Mouse (Mus musculus): ENCODE data around the gene Vmn2r55. TPM values are rescaled to one million over a fixed set of nuclear protein-coding genes. Genes with fewer than 3 reads are reported as not detected.
"Not testable (repeated sequence)": the region's sequence is repeated elsewhere in the genome, so short reads cannot be mapped to it uniquely, and the experiment has no call there.

The Vmn2r55 gene
- total RNA-seq (2021) = not detected
- long read RNA-seq, experiment 1 = 0 reads
- long read RNA-seq, experiment 2 = 0 reads

DNA sequence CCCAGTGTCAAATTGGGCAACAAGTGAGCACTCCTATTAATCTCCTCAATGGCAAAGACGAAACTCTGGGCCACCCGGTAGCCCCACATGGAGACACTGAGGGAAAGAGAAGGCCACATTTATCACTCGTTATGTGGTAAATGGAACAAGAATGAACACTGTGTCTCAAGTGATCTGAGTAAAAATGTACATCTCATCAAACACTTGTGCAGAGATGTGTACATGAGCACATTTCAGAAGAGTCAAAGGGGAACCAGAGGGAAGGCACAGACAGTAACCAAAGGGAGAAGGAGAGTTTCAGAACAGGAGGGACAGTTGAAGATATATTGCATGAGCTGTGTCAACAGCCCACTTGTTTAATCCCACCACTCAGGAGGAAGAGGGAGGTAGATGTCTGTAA lies at the start of gene Vmn2r55:
Gene Vmn2r55, minus strand, starts transcription at position 101 of the 400 bp plus-strand sequence.
- H3K4me3 ChIP-seq; intact Hi-C loops (cut with DNase I); DNase-seq (ENCODE audit: extremely low spot score in 1 of 2, low spot score in 2 of 2); H3K27ac ChIP-seq: not testable (repeated sequence)

DNA sequence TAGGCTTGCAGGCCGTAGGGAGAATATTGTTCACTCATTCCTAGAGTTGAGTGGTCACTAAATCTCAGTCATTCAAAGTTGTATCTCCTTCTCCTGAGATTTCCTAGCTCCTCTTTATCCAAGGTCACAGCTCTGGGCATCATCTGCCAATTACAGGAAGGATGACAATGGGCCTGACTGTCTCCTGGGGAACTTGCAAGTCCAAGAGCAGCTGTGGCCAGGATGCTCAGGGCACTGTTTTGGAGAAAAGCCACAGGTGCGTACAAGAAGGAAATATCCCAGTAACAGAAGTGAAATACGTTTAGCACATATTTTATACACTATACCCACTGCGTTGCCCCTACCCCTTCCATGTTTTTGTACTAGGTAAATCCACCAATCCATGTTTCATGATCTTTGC lies 44.6 kb downstream of the Vmn2r55 start, which contains the start of gene Vmn2r54:
Gene Vmn2r54, minus strand, starts transcription at position 101 of the 400 bp plus-strand sequence.
- H3K27ac ChIP-seq; DNase-seq (ENCODE audit: extremely low spot score in 1 of 2, low spot score in 2 of 2); H3K4me3 ChIP-seq; intact Hi-C loops (cut with DNase I): not testable (repeated sequence)

DNA sequence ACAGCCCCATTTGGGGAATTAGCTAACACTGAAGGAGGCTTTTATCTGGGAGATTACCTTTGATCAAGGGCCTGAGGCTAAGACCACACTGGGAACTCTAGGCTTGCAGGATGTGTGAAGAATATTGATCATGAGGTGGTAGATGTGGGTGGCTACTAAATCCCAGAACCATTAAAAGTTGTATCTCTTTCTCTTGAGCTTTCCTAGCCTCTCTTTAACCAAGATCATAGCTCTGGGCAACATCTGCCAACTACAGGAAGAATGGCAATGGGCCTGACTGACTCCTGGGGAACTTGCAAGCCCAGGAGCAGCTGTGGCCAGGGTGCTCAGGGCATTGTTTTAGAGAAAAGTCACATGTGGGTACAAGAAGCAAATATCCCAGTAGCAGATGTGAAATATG lies 76.1 kb downstream of the Vmn2r55 start, which contains the start of gene Vmn2r53:
Gene Vmn2r53, minus strand, starts transcription at position 101 of the 400 bp plus-strand sequence.
- no peak within 1 kb of the TSS for H3K4me3 ChIP-seq
- TF ChIP-seq CTCF (IDR thresholded peaks at IDR 0.05) = no peak
- no peak within 1 kb of the TSS for H3K27ac ChIP-seq
- no peak for DNase-seq (ENCODE audit: extremely low spot score in 1 of 2, low spot score in 2 of 2)
- intact Hi-C loops (cut with DNase I) = no loop called here

Other genes with a start within 250 kb of the Vmn2r55 start
- gene Zfp606, start 206.7 kb downstream of the Vmn2r55 start, total RNA-seq (2021) = 10 to 100 TPM; 13.4 to 15.1 TPM
- gene 2900092C05Rik, start 172.5 kb downstream of the Vmn2r55 start, total RNA-seq (2021) = not detected
- gene Vmn2r53, start 76.2 kb downstream of the Vmn2r55 start, total RNA-seq (2021) = under 1 TPM; 0.05 TPM
- not detected for gene Vmn2r54, start 44.7 kb downstream of the Vmn2r55 start, total RNA-seq (2021)
- under 1 TPM in 1 of 2 experiments, not detected in 1; 0.07 TPM for gene Vmn2r56, start 50.0 kb upstream of the Vmn2r55 start, total RNA-seq (2021)
- gene Zscan18, start 118.6 kb upstream of the Vmn2r55 start, total RNA-seq (2021) = 10 to 100 TPM; 20.0 to 22.3 TPM
- 10 to 100 TPM; 22.9 to 24.6 TPM for gene Zfp329, start 133.9 kb upstream of the Vmn2r55 start, total RNA-seq (2021)
- 10 to 100 TPM; 12.5 to 13.5 TPM for gene Zfp110, start 149.8 kb upstream of the Vmn2r55 start, total RNA-seq (2021)
- gene Zfp128, start 196.2 kb upstream of the Vmn2r55 start, total RNA-seq (2021) = 1 to 10 TPM; 8.0 to 8.2 TPM
- gene Zscan22, start 212.8 kb upstream of the Vmn2r55 start, total RNA-seq (2021) = 10 to 100 TPM; 16.2 to 17.0 TPM
- 100 to 1,000 TPM; 374 to 377 TPM for gene Rps5, start 237.3 kb upstream of the Vmn2r55 start, total RNA-seq (2021)
- 1 to 10 TPM; 1.1 to 1.2 TPM for gene Rnf225, start 242.4 kb upstream of the Vmn2r55 start, total RNA-seq (2021)

All from left cerebral cortex, adult 2 months (tissue).